Mouse (Mus musculus) heart, postnatal 0 days (tissue): ENCODE results near the gene Gm9913.

Experiments
- CTCF ChIP-seq: IDR thresholded peaks from 2 replicates; pipeline ENCODE4 v1.5.1; 2016; ENCODE audit warnings: antibody characterized with exemption, control low read depth, low read depth
- EP300 ChIP-seq: IDR thresholded peaks from 2 replicates; pipeline ENCODE4 v1.6.1; 2016; ENCODE audit warnings: antibody characterized with exemption, low read depth

GRCm38 (mm10) chr2:125530665-125531064 is 25.8 kb downstream of the Gm9913 start:
- TF ChIP-seq CTCF (no peak), EP300 (no peak)
